Mouse (Mus musculus): ENCODE measurements around the gene Fancc. TPM values are rescaled to one million over a fixed set of nuclear protein-coding genes. Genes with fewer than 3 reads are reported as not detected.

Fancc gene
- polyA plus RNA-seq, 1 experiment from 2014 or later: 12.8 TPM

- no peak overlapping the region for H3K9ac ChIP-seq
- no peaks in the 10 kb centered on the region for H3K27me3 ChIP-seq
- peaks cover 14% of the 10 kb centered on the region for H3K4me1 ChIP-seq (replicated peaks)
- 60% methylated on average over 3 of the region's 3 CpGs for WGBS
- no peaks in the 10 kb centered on the region for H3K9me3 ChIP-seq (replicated peaks)
- ATAC-seq (replicated peaks; ENCODE audit: insufficient number of reproducible peaks, insufficient read depth, low FRiP score, low read depth): no peak
- H3K27ac ChIP-seq: no peak overlapping the region
- no peak overlapping the region for H3K4me2 ChIP-seq
- no peak overlapping the region for H3K4me3 ChIP-seq
- H3K36me3 ChIP-seq: peaks cover 76% of the 10 kb centered on the region
Observed at GRCm38 (mm10) chr13:63529602-63530370, 32.7 kb upstream of the Fancc start.

- Histone ChIP-seq H3K9ac (no peak overlapping the region), H3K36me3 (peaks cover 77% of the 10 kb centered on the region), H3K27me3 (no peaks in the 10 kb centered on the region), H3K4me1 (replicated peaks) (peaks cover 14% of the 10 kb centered on the region), H3K4me2 (no peak overlapping the region), H3K27ac (no peak overlapping the region), H3K4me3 (no peak overlapping the region), H3K9me3 (replicated peaks) (no peaks in the 10 kb centered on the region)
- no peak for ATAC-seq (replicated peaks; ENCODE audit: insufficient number of reproducible peaks, insufficient read depth, low FRiP score, low read depth)
- WGBS: 27% methylated on average over 2 of the region's 2 CpGs
Observed at GRCm38 (mm10) chr13:63528852-63529251, 31.8 kb upstream of the Fancc start.

GRCm38 (mm10) chr13:63528164-63528675 lies 31.1 kb upstream of the Fancc start:
- H3K36me3 ChIP-seq: peaks cover 72% of the 10 kb centered on the region
- no peak overlapping the region for H3K4me2 ChIP-seq
- H3K9me3 ChIP-seq (replicated peaks): no peaks in the 10 kb centered on the region
- no peak overlapping the region for H3K9ac ChIP-seq
- no peak overlapping the region for H3K4me3 ChIP-seq
- peak; percentile 52; the same call in 1 of the 2 replicates for ATAC-seq (replicated peaks; ENCODE audit: insufficient number of reproducible peaks, insufficient read depth, low FRiP score, low read depth)
- peaks cover 14% of the 10 kb centered on the region for H3K4me1 ChIP-seq (replicated peaks)
- H3K27ac ChIP-seq: 0 out of 2 replicates have a peak overlapping the region, but pooled peaks have one; percentile 34
- WGBS: 32% methylated on average over 5 of the region's 5 CpGs
- H3K27me3 ChIP-seq: no peaks in the 10 kb centered on the region

GRCm38 (mm10) chr13:63525571-63526197 lies 28.6 kb upstream of the Fancc start:
- no peak for ATAC-seq (replicated peaks; ENCODE audit: insufficient number of reproducible peaks, insufficient read depth, low FRiP score, low read depth)
- H3K27ac ChIP-seq: no peak overlapping the region
- peaks cover 14% of the 10 kb centered on the region for H3K4me1 ChIP-seq (replicated peaks)
- H3K9ac ChIP-seq: no peak overlapping the region
- H3K27me3 ChIP-seq: no peaks in the 10 kb centered on the region
- H3K4me2 ChIP-seq: no peak overlapping the region
- 61% methylated on average over 11 of the region's 11 CpGs for WGBS
- H3K9me3 ChIP-seq (replicated peaks): no peaks in the 10 kb centered on the region
- no peak overlapping the region for H3K4me3 ChIP-seq
- peaks cover 66% of the 10 kb centered on the region for H3K36me3 ChIP-seq

GRCm38 (mm10) chr13:63524608-63525570 lies 27.8 kb upstream of the Fancc start:
- no peak overlapping the region for H3K9ac ChIP-seq
- no peak overlapping the region for H3K27ac ChIP-seq
- no peaks in the 10 kb centered on the region for H3K27me3 ChIP-seq
- no peak for ATAC-seq (replicated peaks; ENCODE audit: insufficient number of reproducible peaks, insufficient read depth, low FRiP score, low read depth)
- WGBS: 71% methylated on average over 25 of the region's 25 CpGs
- H3K36me3 ChIP-seq: peaks cover 68% of the 10 kb centered on the region
- H3K4me3 ChIP-seq: no peak overlapping the region
- no peaks in the 10 kb centered on the region for H3K9me3 ChIP-seq (replicated peaks)
- H3K4me2 ChIP-seq: no peak overlapping the region
- peaks cover 14% of the 10 kb centered on the region for H3K4me1 ChIP-seq (replicated peaks)

GRCm38 (mm10) chr13:63524061-63524460 lies 27.0 kb upstream of the Fancc start:
- peaks cover 77% of the 10 kb centered on the region for H3K36me3 ChIP-seq
- peaks cover 12% of the 10 kb centered on the region for H3K4me1 ChIP-seq (replicated peaks)
- no peak overlapping the region for H3K9ac ChIP-seq
- H3K27ac ChIP-seq: no peak overlapping the region
- ATAC-seq (replicated peaks; ENCODE audit: insufficient number of reproducible peaks, insufficient read depth, low FRiP score, low read depth): no peak
- no peaks in the 10 kb centered on the region for H3K27me3 ChIP-seq
- WGBS: 76% methylated on average over 2 of the region's 2 CpGs
- H3K4me2 ChIP-seq: no peak overlapping the region
- no peaks in the 10 kb centered on the region for H3K9me3 ChIP-seq (replicated peaks)
- H3K4me3 ChIP-seq: no peak overlapping the region

GRCm38 (mm10) chr13:63522832-63523231 lies 25.8 kb upstream of the Fancc start:
- Histone ChIP-seq H3K4me3 (no peak overlapping the region), H3K36me3 (peaks cover 82% of the 10 kb centered on the region), H3K4me1 (replicated peaks) (peaks cover under 1% of the 10 kb centered on the region; the same call in 1 of the 2 replicates), H3K4me2 (no peak overlapping the region), H3K9ac (no peak overlapping the region), H3K27ac (no peak overlapping the region), H3K27me3 (no peaks in the 10 kb centered on the region), H3K9me3 (replicated peaks) (no peaks in the 10 kb centered on the region)
- no peak for ATAC-seq (replicated peaks; ENCODE audit: insufficient number of reproducible peaks, insufficient read depth, low FRiP score, low read depth)
- 62% methylated on average over 10 of the region's 10 CpGs for WGBS

GRCm38 (mm10) chr13:63520110-63520509 lies 23.0 kb upstream of the Fancc start:
- no peak for ATAC-seq (replicated peaks; ENCODE audit: insufficient number of reproducible peaks, insufficient read depth, low FRiP score, low read depth)
- no peak overlapping the region for H3K27ac ChIP-seq
- no peak overlapping the region for H3K4me2 ChIP-seq
- H3K4me1 ChIP-seq (replicated peaks): no peaks in the 10 kb centered on the region; the same call in 1 of the 2 replicates
- H3K36me3 ChIP-seq: peaks cover 85% of the 10 kb centered on the region
- no peak overlapping the region for H3K9ac ChIP-seq
- no peak overlapping the region for H3K4me3 ChIP-seq
- H3K9me3 ChIP-seq (replicated peaks): no peaks in the 10 kb centered on the region
- 89% methylated on average over 6 of the region's 6 CpGs for WGBS
- H3K27me3 ChIP-seq: no peaks in the 10 kb centered on the region

- WGBS: 84% methylated on average over 2 of the region's 2 CpGs
- no peak for ATAC-seq (replicated peaks; ENCODE audit: insufficient number of reproducible peaks, insufficient read depth, low FRiP score, low read depth)
- no peak overlapping the region for H3K4me3 ChIP-seq
- H3K9ac ChIP-seq: no peak overlapping the region
- H3K4me1 ChIP-seq (replicated peaks): peaks cover 5% of the 10 kb centered on the region; the same call in 1 of the 2 replicates
- H3K9me3 ChIP-seq (replicated peaks): no peaks in the 10 kb centered on the region
- no peak overlapping the region for H3K27ac ChIP-seq
- peaks cover 84% of the 10 kb centered on the region for H3K36me3 ChIP-seq
- no peak overlapping the region for H3K4me2 ChIP-seq
- H3K27me3 ChIP-seq: no peaks in the 10 kb centered on the region
Observed at GRCm38 (mm10) chr13:63516535-63516934, 19.5 kb upstream of the Fancc start.

- Histone ChIP-seq H3K27ac (no peak overlapping the region), H3K4me2 (no peak overlapping the region), H3K4me3 (no peak overlapping the region), H3K36me3 (peaks cover 87% of the 10 kb centered on the region), H3K27me3 (no peaks in the 10 kb centered on the region), H3K9ac (no peak overlapping the region), H3K9me3 (replicated peaks) (no peaks in the 10 kb centered on the region), H3K4me1 (replicated peaks) (peaks cover 5% of the 10 kb centered on the region; the same call in 1 of the 2 replicates)
- WGBS: 77% methylated on average over 5 of the region's 5 CpGs
- ATAC-seq (replicated peaks; ENCODE audit: insufficient number of reproducible peaks, insufficient read depth, low FRiP score, low read depth): no peak
Observed at GRCm38 (mm10) chr13:63515542-63515941, 18.5 kb upstream of the Fancc start.

GRCm38 (mm10) chr13:63514931-63515360 lies 17.9 kb upstream of the Fancc start:
- H3K9me3 ChIP-seq (replicated peaks): no peaks in the 10 kb centered on the region
- no peak overlapping the region for H3K4me3 ChIP-seq
- no peak overlapping the region for H3K9ac ChIP-seq
- H3K4me1 ChIP-seq (replicated peaks): peaks cover 5% of the 10 kb centered on the region; the same call in 1 of the 2 replicates
- WGBS: 79% methylated on average over 8 of the region's 8 CpGs
- no peak for ATAC-seq (replicated peaks; ENCODE audit: insufficient number of reproducible peaks, insufficient read depth, low FRiP score, low read depth)
- H3K4me2 ChIP-seq: no peak overlapping the region
- H3K36me3 ChIP-seq: peaks cover 87% of the 10 kb centered on the region
- no peaks in the 10 kb centered on the region for H3K27me3 ChIP-seq
- H3K27ac ChIP-seq: no peak overlapping the region
